Mouse (Mus musculus) G1E (cell line): ENCODE measurements around the gene Klrg2. TPM values are rescaled to one million over a fixed set of nuclear protein-coding genes. Genes with fewer than 3 reads are reported as not detected.

Source experiments
- ATAC-seq: 2 replicates; pipeline ENCODE4 v1.8.0; 2016; ENCODE audit warnings: mild to moderate bottlenecking; ENCODE audit not compliant: insufficient number of reproducible peaks, poor library complexity, low FRiP score, severe bottlenecking; ENCODE audit errors: extremely low read depth
- DNase-seq: peaks from one replicate; pipeline ENCODE4 v3.0.0; 2012; ENCODE audit warnings: low spot score
- H3K27me3 ChIP-seq: 2 replicates; pipeline ENCODE4 v1.6.1; 2012; ENCODE audit warnings: mild to moderate bottlenecking, low read length, inconsistent platforms; ENCODE audit not compliant: insufficient read depth
- H3K36me3 ChIP-seq: replicated peaks from 2 replicates; pipeline ENCODE3; 2012; ENCODE audit warnings: mild to moderate bottlenecking, inconsistent platforms
- H3K4me1 ChIP-seq: 2 replicates; pipeline ENCODE4 v1.6.1; 2012; ENCODE audit warnings: low read depth, low read length, inconsistent platforms, mixed read lengths; ENCODE audit not compliant: insufficient read depth
- H3K4me3 ChIP-seq: 2 replicates; pipeline ENCODE4 v1.5.1; 2012; ENCODE audit warnings: low read depth, mild to moderate bottlenecking, inconsistent platforms, low read length, moderate library complexity, mixed read lengths
- H3K9me3 ChIP-seq: replicated peaks from 2 replicates; pipeline ENCODE4 v1.6.1; 2012; ENCODE audit warnings: inconsistent platforms
- CTCF ChIP-seq: IDR thresholded peaks from 2 replicates; pipeline ENCODE4 v1.5.1; 2012; ENCODE audit warnings: low read depth, low read length, inconsistent platforms, mixed read lengths
- GATA1 ChIP-seq: IDR thresholded peaks from 2 replicates; pipeline ENCODE4 v1.6.1; 2012; ENCODE audit warnings: borderline replicate concordance, low read length, inconsistent platforms, mixed read lengths
- GATA2 ChIP-seq: IDR thresholded peaks from 2 replicates; pipeline ENCODE4 v1.6.1; 2012; ENCODE audit warnings: low read depth, low read length, inconsistent platforms, borderline replicate concordance
- POLR2AphosphoS5 ChIP-seq: IDR thresholded peaks from 2 replicates; pipeline ENCODE4 v1.6.1; 2012; ENCODE audit warnings: low read depth, low read length, inconsistent platforms; ENCODE audit not compliant: insufficient replicate concordance
- TAL1 ChIP-seq: conservative IDR thresholded peaks from 2 replicates; pipeline ENCODE4 v1.6.1; 2012; ENCODE audit warnings: low read depth, low read length, inconsistent platforms, mixed read lengths
- polyA plus RNA-seq: library from polyadenylated mRNA; stranded (reverse); fragments of >175 nt; gene quantifications from 2 replicates; pipeline ENCODE4 v1.2.3, GENCODE M21; 2012
- total RNA-seq, 2 experiments: library from RNA; stranded (forward) in 1 of 2; stranded (reverse) in 1 of 2; fragments of 200-1000 nt in 1 of 2; fragments of >200 nt in 1 of 2; fragmentation: Nextera tagmentation in 1 of 2; gene quantifications; 2 replicates each; pipeline ENCODE4 v1.2.3; 2014 to 2017

Gene Klrg2
- total and polyA plus RNA-seq, 3 experiments: 0.01 to 0.05 TPM; not detected in 1

DNA sequence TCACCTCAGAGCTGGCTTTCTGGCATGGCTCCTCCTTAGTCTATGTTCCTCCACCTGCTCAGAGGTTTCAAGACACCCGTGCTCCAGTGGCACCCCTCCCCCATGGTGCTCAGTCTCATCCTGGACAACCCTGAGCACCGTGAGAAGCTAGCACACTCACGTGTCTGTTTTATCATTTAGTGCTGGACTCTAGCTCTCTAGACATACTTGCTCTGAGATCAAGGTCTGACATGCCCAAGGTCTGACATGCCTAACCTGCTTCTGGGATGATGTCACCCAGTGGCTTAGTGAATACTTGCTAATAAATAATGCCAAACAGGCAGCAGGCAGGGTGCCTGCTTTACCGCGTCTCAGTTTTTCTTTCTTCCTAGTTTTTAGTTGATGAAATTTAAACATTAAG, 5.6 kb upstream of the Klrg2 start:
- TF ChIP-seq CTCF: no peak
- no peak for TF ChIP-seq GATA1
- TF ChIP-seq POLR2AphosphoS5: no peak
- no peak for TF ChIP-seq TAL1
- TF ChIP-seq GATA2: no peak
- peaks cover 5% of the 10 kb centered on the region; the same call in 1 of the 2 replicates for H3K4me1 ChIP-seq
- no peak overlapping the region for H3K4me3 ChIP-seq
- H3K36me3 ChIP-seq: no peaks in the 10 kb centered on the region
- no peaks in the 10 kb centered on the region for H3K9me3 ChIP-seq
- peaks cover 77% of the 10 kb centered on the region for H3K27me3 ChIP-seq
- ATAC-seq (no peak), DNase-seq (no peak)

DNA sequence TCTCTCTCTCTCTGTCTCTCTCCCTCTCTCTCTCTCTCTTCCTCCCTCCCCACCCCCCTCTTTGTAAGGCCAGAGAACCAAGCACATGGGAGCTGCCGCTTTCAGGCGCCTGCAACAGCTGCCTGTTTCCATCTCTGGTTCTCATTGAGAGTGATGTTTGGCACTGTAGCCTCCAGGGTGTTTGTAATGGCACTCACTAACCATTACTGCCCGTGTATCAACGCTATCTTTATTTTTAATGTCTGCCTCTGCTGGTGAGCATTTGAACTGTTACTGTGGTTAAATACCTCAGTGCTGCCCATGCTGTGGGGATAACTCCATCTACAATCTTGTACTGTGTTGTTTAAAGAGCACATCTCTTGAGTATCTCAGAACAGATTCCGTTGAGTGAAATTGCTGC, 4.6 kb upstream of the Klrg2 start:
- no peak overlapping the region for H3K4me3 ChIP-seq
- H3K27me3 ChIP-seq: peaks cover 81% of the 10 kb centered on the region

DNA sequence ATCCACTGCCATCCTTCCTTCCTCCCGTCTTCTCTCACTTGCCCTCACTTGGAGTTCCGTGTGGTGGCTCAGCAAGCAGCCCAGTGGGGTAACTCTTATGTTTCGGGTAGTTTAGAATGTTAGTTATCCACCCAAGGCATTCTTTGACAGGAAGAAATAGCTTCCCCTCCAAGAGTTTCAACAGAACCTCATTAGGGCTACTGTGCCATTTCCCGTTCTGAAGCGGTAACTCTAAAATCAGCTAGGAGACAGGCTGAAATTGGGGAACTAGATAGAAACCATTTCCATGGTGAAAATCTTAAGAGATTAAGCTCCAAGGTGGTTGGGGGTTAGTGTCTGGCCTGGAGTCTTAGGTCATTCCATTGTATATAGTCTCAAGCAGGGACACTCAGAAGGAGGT, 4.2 kb upstream of the Klrg2 start:
- H3K4me1 ChIP-seq: peaks cover 19% of the 10 kb centered on the region
- H3K27me3 ChIP-seq: peaks cover 81% of the 10 kb centered on the region
- no peak overlapping the region for H3K4me3 ChIP-seq
- no peaks in the 10 kb centered on the region for H3K36me3 ChIP-seq
- DNase-seq (no peak), ATAC-seq (no peak)
- TF ChIP-seq GATA1 (no peak), POLR2AphosphoS5 (no peak), TAL1 (no peak), CTCF (no peak), GATA2 (no peak)
- no peaks in the 10 kb centered on the region; the same call in 1 of the 2 replicates for H3K9me3 ChIP-seq

More for the DNA sequence above, 4.6 kb upstream of the Klrg2 start:
- no peaks in the 10 kb centered on the region; the same call in 1 of the 2 replicates for H3K9me3 ChIP-seq
- ATAC-seq (no peak), DNase-seq (no peak)
- no peak for TF ChIP-seq CTCF
- no peak for TF ChIP-seq GATA2
- no peak for TF ChIP-seq TAL1
- no peak for TF ChIP-seq POLR2AphosphoS5
- TF ChIP-seq GATA1: no peak
- H3K36me3 ChIP-seq: no peaks in the 10 kb centered on the region
- H3K4me1 ChIP-seq: peaks cover 15% of the 10 kb centered on the region

DNA sequence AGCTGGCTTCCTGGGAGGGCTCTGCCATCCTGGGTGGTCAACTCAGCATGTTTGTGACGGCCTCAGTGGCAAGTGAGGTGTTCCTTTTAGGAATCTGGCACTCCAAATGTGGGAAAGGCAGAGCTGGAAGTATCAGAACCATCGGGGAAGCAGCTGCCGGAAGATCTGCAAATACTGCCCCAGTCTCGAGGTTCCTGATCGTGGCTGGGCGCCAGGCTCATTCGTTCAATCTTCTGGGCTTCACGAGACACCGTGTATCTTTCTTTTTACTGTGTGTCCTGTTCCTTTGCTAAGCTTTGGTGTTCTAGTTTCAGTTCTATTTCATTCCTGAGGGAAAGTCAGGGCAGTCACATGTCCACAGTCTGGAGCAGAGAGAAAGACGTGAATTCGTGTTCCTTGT, 3.4 kb upstream of the Klrg2 start:
- peaks cover 79% of the 10 kb centered on the region for H3K27me3 ChIP-seq
- H3K4me3 ChIP-seq: no peak overlapping the region
- ATAC-seq: no peak

DNA sequence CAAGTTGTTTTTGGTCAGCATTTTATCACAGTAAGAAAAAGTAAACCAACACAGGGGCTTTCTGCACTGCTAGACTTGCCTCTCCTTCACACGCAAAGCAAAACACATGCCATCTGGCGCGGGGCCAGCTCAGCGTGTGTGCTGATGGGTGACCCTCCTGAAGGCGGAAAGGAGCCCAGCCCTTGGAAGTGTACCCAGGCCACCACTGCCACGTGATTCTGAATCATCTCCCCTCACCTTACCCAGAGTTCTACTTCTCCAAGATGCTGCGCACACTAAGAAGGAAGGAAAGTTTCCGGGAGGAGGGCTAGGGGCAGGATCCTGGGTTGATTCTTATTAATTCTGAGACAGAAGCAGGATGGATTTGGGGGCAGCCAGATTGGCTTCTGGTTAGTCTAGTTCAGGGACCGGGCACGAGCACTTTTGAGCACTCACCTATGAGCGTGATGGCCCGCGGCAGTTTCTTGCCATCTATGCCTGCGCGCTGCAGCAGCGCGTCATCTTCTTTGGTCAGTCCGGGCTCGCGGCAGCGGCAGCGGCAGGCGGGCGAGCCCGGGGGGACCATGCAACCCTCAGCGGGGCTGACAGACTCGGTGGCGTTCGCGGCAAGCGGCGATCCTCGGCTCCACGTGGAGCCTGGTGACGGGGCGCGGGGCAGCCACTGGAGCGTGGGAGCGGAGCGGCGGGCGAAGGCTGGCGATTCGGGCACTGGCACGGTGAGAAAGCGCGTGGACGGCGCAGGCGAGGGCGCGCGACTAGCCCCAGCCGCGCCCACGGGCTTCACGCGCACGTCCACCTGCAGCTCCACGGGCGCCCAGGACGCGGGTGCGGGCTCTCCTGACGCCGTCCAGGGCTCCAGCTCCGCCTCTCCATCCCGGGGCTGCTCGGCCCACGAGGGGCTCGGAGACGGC, 846 bp downstream of the Klrg2 start:
- peaks cover 19% of the 10 kb centered on the region for H3K4me1 ChIP-seq
- H3K4me3 ChIP-seq: peak overlapping the region; percentile 67
- TF ChIP-seq GATA2 (no peak), TAL1 (no peak), POLR2AphosphoS5 (no peak), GATA1 (no peak), CTCF (no peak)
- H3K27me3 ChIP-seq: peaks cover 51% of the 10 kb centered on the region
- H3K9me3 ChIP-seq: no peaks in the 10 kb centered on the region; the same call in 1 of the 2 replicates
- peaks cover 20% of the 10 kb centered on the region for H3K36me3 ChIP-seq
- no peak for DNase-seq
- ATAC-seq: no peak

More for the DNA sequence above, 3.4 kb upstream of the Klrg2 start:
- DNase-seq: no peak
- Histone ChIP-seq H3K36me3 (no peaks in the 10 kb centered on the region), H3K4me1 (peaks cover 23% of the 10 kb centered on the region), H3K9me3 (no peaks in the 10 kb centered on the region; the same call in 1 of the 2 replicates)
- TF ChIP-seq GATA2 (no peak), CTCF (no peak), TAL1 (no peak), GATA1 (no peak), POLR2AphosphoS5 (no peak)

DNA sequence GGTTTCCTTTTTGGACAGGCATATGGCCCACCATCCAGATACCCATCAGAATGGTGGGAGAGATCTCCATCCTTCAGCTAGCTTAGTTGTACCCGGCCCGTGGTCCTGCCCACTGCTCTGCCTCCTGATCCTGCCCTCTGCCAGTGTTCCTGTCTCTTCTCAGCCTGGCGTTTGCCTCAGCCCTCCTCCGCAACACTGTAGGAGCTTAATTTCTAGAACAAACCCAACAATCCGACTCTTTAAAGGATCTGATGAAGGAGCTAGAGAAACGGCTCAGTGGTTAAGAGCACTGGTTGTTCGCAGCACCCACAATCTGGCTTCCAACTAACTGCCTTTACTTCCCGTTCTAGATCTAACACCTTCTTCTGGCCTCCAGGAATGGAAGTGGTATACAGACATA, 2.6 kb downstream of the Klrg2 start:
- TF ChIP-seq CTCF: no peak
- TF ChIP-seq TAL1: no peak
- TF ChIP-seq GATA1: no peak
- TF ChIP-seq POLR2AphosphoS5: no peak
- peaks cover 33% of the 10 kb centered on the region for H3K27me3 ChIP-seq
- ATAC-seq (no peak), DNase-seq (no peak)
- no peak overlapping the region for H3K4me3 ChIP-seq
- H3K4me1 ChIP-seq: peaks cover 21% of the 10 kb centered on the region
- no peaks in the 10 kb centered on the region; the same call in 1 of the 2 replicates for H3K9me3 ChIP-seq
- H3K36me3 ChIP-seq: peaks cover 37% of the 10 kb centered on the region
